Mouse (Mus musculus) bone marrow, adult 2 months (tissue): Measurements from ENCODE around the gene Vps26c.

Source experiments
- CTCF ChIP-seq: fragments of 200-500 bp; IDR thresholded peaks from 2 replicates; pipeline ENCODE4 v1.5.1; 2011; ENCODE audit warnings: low read length, control low read depth; ENCODE audit not compliant: control insufficient read depth, insufficient read depth
- POLR2A ChIP-seq: fragments of 200-500 bp; IDR thresholded peaks from 2 replicates; pipeline ENCODE4 v1.6.1; 2011; ENCODE audit warnings: low read depth, mild to moderate bottlenecking, control low read depth, low read length, borderline replicate concordance; ENCODE audit not compliant: control insufficient read depth

GRCm38 (mm10) chr16:94556228-94556627 lies 29.6 kb upstream of the Vps26c start:
- TF ChIP-seq CTCF (no peak), POLR2A (no peak)
